Mouse (Mus musculus) adrenal gland, postnatal 36 days (tissue): ENCODE data around the gene Socs7. TPM values are rescaled to one million over a fixed set of nuclear protein-coding genes. Genes with fewer than 3 reads are reported as not detected.

Experiments
- DNase-seq, 2 experiments: peaks; one replicate each; pipeline ENCODE4 v3.0.0; 2021; ENCODE audit warnings: mixed read lengths in 1 of 2
- total RNA-seq, 2 experiments: library from RNA; stranded (reverse); gene quantifications; 2 replicates each; pipeline ENCODE4 v1.2.3; 2021

Socs7 gene
- total RNA-seq, 2 experiments from 2014 or later: 20.6 to 22.1 TPM

GRCm38 (mm10) chr11:97416637-97417035, 54.3 kb downstream of the Socs7 start:
- no peak for DNase-seq

GRCm38 (mm10) chr11:97418834-97419539, 56.6 kb downstream of the Socs7 start:
- DNase-seq: no peak

- no peak for DNase-seq
Observed at GRCm38 (mm10) chr11:97419540-97419900, 57.2 kb downstream of the Socs7 start.

- no peak for DNase-seq
Observed at GRCm38 (mm10) chr11:97422507-97422906, 60.2 kb downstream of the Socs7 start.

GRCm38 (mm10) chr11:97424092-97424692, 61.8 kb downstream of the Socs7 start:
- peak in 1 of 2 experiments; percentile 60 for DNase-seq

GRCm38 (mm10) chr11:97424802-97425201, 62.5 kb downstream of the Socs7 start:
- DNase-seq: peak in 1 of 2 experiments; percentile 51

- DNase-seq: peak; percentile 88
Observed at GRCm38 (mm10) chr11:97427794-97428725, 65.7 kb downstream of the Socs7 start.

DNA sequence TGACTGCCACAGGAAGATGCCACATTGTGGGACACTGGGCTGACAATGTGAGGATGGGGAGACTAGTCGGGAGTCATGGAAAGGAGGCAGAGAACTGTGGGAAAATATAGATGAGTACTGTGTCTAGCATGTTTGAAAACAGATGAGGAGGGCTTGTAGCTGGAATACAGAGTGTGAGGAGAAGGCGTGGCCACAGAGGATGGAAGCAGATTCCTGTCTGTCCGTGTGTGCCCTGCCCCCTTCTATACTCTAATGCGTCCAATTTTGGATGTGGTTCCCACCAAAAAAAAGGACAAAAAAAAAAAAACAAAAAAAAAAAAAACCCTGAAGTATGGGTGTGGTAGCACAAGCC, 66.4 kb downstream of the Socs7 start:
- no peak for DNase-seq

GRCm38 (mm10) chr11:97429615-97430014, 67.3 kb downstream of the Socs7 start:
- no peak for DNase-seq

DNA sequence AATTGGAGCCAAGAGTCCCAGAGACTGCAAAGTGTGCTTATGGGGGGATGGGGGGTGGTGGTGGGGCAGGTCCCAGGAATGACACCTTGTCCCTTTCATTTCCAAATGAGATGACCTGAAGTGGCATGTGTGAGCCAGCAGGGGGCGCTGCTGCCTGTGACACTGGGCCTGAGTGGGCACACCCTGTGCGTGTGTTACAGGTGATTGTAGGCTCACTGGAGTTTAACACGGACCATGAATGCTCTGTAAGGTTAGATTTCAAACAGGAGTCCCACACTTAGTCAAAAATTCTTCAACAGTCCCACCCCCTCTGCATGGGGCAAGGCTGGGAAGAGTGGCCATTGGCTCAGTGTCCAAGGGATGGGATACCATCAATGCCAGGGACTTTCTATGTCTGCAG, 69.7 kb downstream of the Socs7 start:
- DNase-seq: peak; percentile 74 to 85

DNA sequence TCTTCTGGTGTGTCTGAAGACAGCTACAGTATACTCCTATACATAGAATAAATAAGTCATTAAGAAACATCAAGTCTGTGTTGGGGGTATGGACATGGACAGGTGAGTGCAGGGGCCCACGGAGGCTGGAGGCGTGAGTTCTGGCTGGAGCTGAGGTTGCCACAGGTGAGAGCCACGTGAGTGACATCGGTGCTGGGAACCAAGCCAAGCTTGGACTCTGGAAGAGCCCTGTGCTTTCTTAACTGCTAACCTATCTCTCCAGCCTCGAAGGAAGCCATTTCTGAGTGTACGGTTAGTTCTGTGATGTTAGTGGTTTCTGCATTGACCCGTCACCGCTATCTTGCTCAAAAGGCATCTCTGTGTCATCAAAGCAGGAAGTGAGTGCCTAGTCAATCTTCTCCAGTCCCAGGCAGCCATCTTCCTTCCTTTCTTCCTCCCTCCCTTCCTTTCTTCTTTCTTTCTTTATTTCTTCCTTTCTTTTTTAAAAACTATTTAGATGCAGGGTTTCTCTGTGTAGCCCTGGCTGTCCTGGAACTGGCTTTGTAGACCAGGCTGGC, 70.7 kb downstream of the Socs7 start:
- DNase-seq: no peak

- no peak for DNase-seq
Observed at GRCm38 (mm10) chr11:97434121-97434520, 71.8 kb downstream of the Socs7 start.

GRCm38 (mm10) chr11:97434704-97435454, 72.5 kb downstream of the Socs7 start:
- DNase-seq: peak; percentile 93

DNA sequence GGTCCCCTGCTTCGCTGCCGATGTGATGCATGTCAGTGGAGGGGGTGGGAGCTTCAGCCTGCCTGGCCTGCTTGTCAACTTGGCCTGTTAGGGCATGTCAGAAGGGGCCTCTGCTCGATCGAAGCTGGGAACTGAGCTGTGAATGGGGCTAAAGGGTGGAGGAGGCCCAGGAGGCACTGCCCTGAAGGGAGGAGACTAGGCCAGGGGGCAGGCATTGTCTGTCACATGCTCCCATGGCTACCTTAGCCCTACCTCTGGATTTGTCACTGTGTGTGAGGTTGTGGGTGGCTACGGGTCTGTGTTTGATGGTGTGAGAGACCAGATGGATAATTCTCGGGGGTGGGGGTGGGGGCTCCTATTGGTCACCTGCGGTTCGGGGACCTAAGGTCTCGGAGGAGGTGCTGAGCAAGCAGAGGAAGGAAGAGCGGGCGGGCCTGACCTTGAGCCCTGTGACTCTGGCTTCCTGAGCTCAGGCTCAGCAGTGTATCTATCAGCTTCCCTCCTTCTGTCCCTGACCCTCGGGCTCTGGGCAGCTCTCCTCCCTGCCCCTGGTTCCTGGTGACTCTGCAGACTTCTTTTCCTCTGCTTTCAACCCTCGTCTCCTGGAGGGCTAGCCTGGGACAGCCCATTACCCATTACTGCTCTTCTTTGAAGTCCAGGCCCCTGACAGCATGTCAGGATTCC, 73.6 kb downstream of the Socs7 start:
- peak; percentile 81 to 83 for DNase-seq

DNA sequence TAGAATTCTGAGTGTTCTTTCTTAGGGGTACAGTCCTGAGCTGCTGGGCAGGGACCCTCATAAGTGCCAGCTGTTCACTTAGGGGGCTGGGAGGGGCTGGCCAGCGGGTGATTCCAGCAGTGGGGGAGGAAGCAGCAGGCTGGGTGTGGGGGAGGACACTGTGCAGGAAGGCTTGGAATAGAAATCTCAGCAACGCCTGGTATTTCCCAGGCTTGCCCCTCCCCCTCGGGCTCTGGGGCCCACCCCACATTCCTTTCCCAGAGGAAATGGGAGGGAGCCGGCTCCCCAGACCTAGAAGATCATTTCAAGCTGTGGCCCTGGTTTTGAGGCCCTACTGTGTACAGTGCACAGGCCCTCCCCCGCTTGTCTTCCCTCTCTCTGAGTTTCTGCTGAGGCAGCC, 75.4 kb downstream of the Socs7 start:
- DNase-seq: peak; percentile 76 to 88

GRCm38 (mm10) chr11:97438868-97439267, 76.5 kb downstream of the Socs7 start:
- peak; percentile 47 to 66 for DNase-seq

DNA sequence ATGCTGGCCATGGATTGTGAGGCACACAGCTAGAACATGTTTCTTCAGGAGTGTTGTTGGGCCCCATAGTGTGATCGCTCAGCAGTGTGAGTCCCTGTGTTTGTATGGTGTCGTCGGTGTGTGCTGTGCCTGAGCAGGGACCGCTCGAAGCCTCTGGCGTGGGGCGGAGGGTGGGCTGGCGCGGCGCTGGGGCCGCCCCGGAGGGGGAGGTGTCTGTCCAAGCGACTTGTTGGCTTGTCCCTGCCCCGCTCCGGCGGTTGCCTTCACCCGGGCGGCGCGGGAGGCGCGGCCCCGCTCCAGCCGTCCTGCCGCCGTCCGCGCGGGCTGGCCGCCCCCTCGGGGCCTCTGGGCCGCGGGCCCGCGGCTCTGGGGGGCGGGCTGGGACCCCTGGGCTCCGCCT, 77.6 kb downstream of the Socs7 start:
- DNase-seq: peak; percentile 88 to 94

- peak; percentile 55 to 68 for DNase-seq
Observed at GRCm38 (mm10) chr11:97440441-97440881, 78.1 kb downstream of the Socs7 start.

DNA sequence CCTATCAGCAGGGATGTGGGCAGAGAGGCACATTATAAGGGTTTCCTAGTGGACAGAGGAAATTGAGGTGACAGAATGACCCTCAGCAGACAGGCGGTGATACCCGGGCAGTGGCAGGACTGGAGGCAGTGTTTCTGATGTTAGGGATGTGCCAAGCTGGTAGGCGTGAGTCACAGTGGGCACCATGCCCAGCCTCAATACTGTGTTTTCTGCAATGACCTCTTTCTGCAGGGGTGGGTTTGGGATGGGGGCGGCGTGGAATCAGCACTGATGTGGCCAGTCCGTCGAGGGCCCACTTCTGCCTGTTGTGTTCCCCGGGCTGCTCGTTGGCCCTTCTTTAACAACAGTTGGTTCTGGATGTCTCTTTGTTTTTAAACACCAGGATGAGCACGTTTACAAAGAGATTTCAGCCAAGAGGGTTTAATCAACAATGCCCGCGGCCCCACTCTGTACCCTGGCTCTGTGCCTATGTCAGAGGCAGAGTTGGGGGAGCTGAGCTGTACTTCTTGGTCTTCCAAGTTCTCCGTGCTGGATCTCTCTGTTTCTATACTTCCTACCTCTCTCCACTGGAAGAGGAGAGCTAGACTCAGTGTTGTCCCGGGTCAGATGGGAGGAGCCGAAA, 78.8 kb downstream of the Socs7 start:
- peak; percentile 91 for DNase-seq

- DNase-seq: peak in 1 of 2 experiments; percentile 23
Observed at GRCm38 (mm10) chr11:97441658-97442125, 79.3 kb downstream of the Socs7 start.
